Mouse (Mus musculus) v-Abl transformed pro-B cells (cell line): ENCODE measurements around the gene Palm3.

ENCODE experiments used
- in situ Hi-C, 2 experiments: fragments of 400-800 bp; cut with MboI; formaldehyde crosslinking; loops; one replicate each; pipeline ENCODE4 v1.15.1; 2025; ENCODE audit not compliant: unreplicated experiment in 2 of 2

Gene Palm3

DNA sequence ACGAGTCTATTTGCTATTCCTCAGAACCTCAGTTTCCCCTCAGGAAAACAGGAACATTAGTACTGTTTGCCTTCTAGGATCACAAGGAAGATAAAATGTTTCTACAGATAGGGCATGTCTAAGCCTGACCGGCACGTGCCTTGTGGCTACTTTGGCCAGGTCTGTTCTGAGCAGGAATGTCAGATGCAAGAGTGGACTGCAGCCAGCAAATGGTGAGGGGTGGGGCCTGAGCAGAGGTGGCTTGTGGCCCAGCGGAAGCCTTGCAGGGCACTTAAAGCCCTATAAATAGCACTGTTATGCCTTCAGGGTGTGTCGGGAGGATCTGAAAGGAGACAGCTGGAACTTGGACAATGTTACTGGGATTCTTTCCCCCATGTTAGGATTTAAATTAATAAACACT, 1.8 kb downstream of the Palm3 start:
- in situ Hi-C loops, result no loop called here

DNA sequence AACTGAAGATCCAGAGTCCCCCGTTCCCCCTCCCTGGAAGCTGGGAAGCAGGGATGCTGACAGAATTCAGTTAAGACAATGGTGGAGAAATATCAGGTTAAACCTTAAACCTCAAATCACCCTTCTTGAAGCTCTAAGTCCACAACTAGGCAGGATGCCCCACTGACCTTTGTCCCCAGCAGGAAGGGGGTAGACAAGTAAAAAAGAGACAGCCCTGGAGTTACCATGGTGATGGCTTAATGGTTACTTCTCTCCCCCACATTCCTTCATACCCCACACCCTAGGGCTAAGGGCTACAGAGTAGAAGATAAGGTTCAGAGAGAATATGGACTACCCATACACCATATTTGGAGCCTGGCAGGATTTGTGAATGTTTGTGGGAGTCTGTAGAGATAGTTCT, 2.4 kb downstream of the Palm3 start:
- in situ Hi-C loops, result no loop called here

DNA sequence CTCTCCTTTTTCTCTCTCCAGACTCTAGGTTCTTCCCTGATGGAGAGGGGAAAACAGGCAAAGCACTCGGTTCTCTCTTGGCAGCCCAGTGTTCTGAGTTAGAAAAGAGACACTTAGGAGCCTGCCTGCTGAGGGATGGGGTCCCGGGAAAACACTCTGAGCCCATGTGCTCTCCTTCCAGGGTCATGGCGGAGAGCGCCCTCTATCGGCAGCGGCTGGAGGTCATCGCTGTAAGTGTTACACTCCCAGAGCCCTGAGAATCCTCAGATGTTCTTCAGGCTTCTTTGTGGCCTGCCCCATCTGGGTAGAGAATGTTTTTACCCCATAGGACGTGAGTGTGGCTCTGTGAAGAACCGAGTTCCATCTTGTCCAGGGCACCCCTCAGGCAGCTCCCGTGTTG, 2.9 kb downstream of the Palm3 start:
- in situ Hi-C loops, result no loop called here

DNA sequence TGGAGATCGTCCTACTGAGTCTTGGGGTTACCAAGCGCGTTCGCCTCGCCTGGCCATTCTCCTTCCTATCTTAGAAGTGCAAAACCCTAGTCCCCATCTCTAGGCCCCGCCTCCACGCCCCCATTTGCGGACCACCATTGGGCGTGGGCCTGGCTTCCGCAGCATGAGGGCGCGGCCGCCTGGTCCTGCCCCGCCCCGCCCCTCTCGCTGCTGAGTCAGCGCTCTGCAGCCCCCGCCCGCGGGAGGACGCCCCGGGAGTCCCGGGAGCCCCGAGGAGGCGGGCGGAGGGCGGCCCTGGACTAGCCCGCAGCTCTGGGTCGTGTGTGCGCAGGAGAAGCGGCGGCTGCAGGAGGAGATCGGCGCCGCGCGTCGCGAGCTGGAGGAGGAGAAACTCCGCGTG, 4.6 kb downstream of the Palm3 start:
- in situ Hi-C loops, result no loop called here

DNA sequence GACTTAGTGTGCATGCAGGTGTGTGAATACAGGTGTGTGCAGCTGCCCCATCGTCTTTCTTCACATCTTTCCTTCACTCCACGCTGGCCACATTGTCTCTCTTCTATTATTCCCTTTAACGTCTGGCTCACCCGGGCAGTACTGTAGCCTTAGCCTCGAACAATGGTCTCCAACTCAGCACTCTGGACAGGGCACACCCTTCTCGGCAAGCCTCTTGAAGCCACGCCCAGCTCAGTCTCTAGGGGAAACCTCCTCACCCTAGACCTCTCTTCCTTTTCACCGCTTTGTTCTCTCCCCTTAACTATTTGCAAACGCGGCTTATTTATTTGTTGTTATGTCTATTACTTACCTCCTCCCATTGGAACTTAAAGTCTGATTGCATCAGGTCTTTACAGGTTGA, 6.2 kb downstream of the Palm3 start:
- in situ Hi-C loops, result no loop called here

DNA sequence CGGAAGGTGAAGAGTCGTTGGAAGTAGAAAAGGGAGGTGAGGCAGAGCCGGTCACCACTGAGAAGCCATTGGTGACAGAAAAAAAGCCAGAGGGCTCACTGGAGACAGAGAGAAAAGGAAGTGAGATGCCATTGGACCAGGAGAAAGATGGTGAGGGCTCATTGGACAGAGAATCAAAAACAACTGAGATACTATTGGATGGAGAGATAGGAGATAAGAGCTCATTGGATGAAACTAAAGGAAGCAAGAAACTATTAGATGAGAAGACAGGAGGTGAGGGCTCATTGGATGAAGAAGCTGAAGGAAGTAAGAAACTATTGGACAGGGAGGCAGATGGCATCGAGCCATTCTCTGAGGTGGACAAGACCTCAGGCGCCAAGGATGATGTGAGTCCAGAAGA, 8.0 kb downstream of the Palm3 start:
- in situ Hi-C loops, result no loop called here

DNA sequence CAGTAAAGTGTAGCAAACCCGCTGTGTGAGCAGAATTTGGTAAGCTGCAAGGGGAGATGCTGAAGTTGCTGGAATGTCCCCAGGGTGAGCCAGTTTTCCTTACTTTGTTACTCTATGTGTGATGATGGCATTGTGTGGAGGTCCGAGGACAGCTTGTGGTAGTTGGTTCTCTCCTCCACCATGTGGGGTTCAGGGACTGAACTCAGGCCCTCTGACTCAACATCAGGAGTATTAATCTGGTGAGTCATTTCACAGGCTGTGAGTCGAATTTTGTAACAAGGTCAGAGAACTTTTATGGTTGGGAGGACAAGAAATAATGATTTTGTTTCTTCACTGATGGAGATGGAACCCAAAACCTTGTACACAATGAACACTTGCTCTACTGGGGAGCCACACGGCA, 11.5 kb downstream of the Palm3 start:
- in situ Hi-C loops, result no loop called here

DNA sequence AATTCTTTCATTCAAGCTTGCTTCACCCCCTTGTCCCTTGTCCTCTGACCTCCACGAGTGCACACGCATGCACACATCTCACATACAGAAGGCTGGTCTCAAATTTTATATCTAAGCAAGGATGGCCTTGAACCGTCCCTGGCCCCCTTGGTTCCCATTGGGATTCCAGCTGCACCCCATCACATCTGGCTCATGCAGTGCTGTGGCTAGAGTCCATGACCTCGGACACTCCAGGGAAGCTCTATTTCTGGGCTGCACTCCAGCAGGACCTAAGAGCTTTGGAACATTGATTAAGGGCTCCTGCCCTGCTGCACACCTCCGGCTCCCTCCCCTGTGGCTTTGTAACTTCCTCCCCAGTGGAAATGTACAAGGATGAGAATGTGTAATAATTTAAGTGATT, 16.7 kb downstream of the Palm3 start:
- in situ Hi-C loops, result loop anchor here (5.0 kb wide), 4 partner anchors 134 to 319 kb away; partner anchors contain the start of gene Ccdc130 (in 1 of the 2)

DNA sequence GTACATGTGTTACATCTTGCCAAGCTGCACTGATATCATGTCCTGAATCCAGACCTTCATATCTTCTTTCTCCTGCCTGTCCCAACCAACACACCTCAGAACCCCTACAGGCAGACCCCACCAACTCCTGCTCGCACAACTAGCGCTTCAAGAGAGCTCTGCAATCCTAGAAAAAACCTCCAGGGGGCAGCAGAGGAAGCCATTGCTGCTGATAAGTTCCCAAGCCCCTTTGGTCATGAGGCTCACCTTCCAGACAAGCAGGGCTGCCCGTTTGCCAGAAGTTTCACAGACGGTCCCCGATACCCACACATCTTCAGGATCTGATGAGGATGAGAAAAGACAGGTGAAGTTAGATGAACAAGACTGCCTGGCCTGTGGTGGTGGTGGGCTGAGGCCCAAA, 17.8 kb downstream of the Palm3 start:
- in situ Hi-C loops, result loop anchor here (5.0 kb wide), 4 partner anchors 133 to 318 kb away; partner anchors contain the start of gene Ccdc130 (in 1 of the 2)

DNA sequence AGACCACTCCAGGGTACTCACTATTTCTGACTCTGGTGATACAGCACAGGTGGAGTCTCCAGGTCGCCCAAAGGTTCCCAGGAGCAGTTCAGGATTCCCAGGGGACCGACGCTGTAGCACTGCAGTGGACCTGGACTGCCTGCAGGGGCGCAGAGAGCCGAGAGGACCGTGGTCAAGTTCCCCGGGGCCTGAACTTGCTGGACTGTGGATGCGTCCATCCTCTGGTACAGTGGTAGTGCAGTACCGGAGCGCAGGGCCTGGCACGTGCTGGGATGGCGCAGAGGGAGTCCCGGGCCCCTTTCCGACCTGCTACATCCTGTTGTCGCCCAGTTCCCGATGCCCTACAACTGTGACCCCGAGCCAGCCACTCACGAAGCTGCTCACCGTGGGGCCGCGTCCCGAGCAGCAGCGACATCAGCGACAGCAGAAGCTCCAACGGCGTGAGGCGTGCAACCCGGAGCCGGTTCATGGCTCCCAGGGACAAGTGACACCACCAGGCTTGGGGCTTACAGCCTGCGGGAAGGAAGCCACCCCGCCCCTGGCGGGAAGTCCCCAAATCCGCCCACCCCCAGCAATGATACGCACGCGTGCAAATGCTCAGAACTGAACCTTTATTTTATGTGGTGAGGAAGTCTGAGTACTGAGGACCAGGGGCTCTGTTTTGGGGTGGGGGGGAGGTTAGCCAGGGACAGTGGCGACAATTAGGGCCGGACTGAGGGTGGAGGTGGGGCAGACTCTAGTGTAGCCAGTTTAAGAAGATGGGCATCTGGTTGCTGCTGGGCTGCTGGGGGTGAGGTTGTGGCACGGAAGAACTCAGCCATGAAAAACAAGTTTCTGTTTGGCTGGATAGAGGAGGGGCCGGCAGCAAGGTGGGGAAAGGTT, 21.0 kb downstream of the Palm3 start, which contains the start of gene Il27ra:
Gene Il27ra (minus strand): TSS at position 524 of the 882 bp plus-strand sequence.
- in situ Hi-C loops, result loop anchor here (5.0 kb wide), 2 partner anchors 55 to 60 kb away; partner anchors contain the start of gene Dcaf15 (in 1 of the 2)

DNA sequence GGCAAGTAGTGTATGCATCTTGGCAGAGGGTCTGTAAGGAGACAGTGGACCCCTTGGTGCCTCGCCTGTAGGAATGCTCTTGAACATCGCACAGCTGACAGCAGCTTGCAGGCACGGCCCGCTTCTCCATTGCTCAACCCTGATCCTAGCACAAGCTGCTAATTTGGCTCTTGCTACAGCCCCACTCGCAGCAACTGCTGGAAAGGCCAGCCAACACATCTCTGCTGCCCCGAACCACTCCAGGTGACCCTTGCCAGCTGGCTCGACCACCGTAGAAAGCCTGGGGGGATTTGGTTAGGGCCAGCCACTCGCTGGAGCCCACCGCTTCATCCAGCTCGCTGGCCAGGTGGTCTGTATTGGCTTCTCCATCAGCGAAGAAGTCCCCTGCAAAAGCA, 21.7 kb downstream of the Palm3 start:
- in situ Hi-C loops, result loop anchor here (5.0 kb wide), 2 partner anchors 54 to 59 kb away; partner anchors contain the start of gene Dcaf15 (in 1 of the 2)

DNA sequence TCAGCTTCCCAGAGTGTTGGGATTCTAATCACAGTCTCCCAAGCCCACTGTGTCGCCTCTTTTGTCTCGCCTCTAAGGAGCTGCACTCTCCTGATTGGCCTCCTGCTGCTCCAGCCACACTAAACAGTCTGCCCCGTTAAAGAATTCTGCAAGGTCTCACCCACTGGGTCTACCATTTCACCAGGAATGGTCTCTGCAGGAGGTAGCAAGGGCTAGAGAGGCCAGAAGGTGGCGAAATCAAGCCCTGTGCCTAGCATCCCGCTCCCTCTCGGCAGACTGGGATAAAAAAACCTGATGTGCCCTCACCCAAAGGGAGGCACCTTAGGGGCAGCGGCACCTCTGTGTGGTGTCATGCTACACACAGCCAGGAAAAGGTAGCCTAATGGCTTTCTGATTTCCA, 22.8 kb downstream of the Palm3 start:
- in situ Hi-C loops, result loop anchor here (5.0 kb wide), 2 partner anchors 53 to 58 kb away; partner anchors contain the start of gene Dcaf15 (in 1 of the 2)

DNA sequence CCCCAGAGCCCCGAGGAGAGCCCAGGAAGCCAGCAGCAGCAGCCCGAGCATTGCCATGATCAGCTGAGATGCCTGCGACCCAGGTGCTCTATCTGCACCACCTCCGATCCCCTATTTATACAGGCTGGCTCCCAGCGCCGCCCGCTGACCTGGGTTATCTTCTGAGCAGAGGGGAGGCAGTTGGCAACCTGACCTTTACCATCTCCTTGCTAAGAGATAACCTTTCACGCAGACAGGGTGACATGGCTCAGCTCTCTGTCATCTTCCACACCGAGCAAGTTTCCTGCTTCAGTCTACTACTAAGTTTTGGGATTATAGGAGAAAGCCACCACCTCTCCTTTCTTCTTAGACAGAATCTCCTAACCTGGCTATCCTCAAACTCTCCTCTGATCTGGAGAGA, 23.6 kb downstream of the Palm3 start, which contains the start of gene Rln3:
Gene Rln3 (minus strand): TSS at position 101 of the 400 bp plus-strand sequence.
- in situ Hi-C loops, result loop anchor here (5.0 kb wide), 2 partner anchors 52 to 57 kb away; partner anchors contain the start of gene Dcaf15 (in 1 of the 2)

DNA sequence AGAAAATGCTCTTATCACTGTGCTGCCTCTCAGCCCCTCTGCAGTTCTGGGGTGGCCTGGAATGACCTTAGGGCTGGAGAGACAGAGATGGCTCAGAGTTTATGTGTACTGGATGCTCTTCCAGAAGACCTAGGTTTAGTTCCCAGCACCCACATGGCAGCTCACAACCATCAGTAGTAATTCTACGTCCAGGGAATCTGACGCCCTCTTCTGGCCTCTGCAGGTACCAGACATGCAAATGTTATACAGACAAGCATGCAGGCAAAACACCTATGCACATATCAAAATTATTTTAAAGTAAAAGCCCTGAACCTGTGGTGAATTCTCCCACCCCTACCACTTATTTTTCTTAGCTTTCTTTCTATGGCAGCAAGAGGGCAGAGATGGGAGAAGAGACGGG, 25.2 kb downstream of the Palm3 start:
- in situ Hi-C loops, result no loop called here

DNA sequence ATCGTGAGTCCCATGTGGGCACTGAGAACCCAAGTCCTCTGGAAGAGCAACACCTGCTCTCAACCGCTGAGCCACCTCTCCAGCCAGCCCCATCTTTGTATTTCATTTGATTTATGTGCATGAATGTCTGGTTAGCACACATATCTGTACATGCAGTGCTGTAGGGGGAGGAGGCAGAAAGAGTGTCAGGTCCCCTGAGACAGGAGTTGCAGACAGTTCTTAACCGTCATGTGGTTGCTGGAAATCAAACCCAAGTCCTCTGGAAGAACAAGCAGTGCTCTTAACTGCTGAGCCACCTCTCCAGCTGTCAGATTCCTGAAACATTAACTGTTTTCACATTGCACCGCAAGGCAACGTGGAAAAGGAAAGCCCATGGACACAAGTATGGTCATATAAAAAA, 26.9 kb downstream of the Palm3 start:
- in situ Hi-C loops, result no loop called here

DNA sequence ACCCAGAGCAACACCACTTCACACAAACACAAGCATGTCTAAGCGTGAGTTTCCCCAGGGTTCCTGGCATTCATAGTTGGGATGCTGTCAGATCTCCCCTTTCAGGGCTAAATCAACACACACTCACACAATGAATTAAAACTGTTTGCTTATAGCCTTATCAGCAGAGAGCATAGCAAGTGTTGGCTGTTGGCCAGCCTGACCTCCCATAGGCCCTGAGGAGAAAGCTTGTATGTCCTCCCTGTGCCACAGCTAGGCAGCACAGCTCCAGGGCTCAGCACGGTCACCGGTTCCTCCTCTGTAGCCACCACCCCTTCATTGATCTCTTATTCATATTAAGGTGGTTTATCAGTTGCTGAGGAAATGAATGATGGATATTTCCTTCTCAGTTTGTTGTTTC, 31.5 kb downstream of the Palm3 start:
- in situ Hi-C loops, result no loop called here

DNA sequence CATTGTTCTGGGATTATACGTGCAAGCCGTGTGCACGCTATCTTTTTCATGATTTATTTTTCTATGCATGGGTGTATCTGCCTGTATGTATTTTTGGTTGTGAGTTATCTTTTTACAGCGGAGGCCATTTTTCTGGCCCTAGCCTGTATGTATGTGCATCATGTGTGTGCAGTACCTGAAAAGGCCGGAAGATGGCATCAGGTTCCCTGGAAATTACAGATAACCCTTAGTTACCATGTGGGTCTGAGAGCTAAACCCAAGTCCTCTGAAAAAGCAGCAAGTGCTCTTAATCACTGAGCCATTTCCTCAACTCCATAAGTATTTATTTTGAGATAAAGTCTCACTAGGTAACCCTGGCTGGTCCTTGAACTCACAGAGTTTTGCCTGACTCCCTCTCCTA, 32.0 kb downstream of the Palm3 start:
- in situ Hi-C loops, result no loop called here

DNA sequence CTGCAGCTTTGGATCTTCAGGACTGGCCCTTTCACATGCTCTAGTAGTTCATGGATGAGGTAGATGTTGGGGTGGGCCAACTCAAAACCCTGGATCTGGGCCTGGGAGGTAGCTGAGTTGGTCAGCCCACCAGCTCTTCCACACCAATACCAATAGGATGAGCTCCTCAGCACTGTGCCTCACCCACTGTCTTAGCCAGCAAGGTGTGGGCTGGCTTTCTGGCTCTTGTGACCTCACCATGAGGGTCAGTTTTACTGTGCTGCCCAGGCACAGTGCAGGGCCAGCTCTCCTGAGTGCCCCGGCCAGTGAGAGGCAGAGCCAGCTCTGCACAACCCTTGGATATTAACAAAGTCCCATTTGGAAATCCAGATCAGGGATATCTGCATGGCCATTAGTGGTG, 36.6 kb downstream of the Palm3 start:
- in situ Hi-C loops, result no loop called here

DNA sequence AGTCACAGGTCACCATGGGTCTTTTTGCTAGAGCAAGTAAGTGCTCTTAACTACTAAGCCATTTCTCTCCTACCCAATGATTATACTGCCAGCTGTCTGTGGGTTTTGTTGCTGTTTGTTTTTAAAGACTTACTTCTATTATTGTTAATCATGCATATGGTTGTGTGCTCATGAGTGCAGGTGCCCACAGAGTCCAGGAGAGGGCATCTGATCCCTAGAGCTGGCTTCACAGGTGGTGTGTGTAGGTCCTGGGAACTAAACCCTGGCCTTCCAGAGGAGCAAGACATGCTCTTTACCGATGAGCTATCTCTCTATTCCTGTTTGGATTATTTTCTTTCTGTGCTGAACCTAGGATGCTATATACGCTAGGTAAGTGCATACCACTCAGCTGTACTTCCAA, 38.0 kb downstream of the Palm3 start:
- in situ Hi-C loops, result no loop called here

DNA sequence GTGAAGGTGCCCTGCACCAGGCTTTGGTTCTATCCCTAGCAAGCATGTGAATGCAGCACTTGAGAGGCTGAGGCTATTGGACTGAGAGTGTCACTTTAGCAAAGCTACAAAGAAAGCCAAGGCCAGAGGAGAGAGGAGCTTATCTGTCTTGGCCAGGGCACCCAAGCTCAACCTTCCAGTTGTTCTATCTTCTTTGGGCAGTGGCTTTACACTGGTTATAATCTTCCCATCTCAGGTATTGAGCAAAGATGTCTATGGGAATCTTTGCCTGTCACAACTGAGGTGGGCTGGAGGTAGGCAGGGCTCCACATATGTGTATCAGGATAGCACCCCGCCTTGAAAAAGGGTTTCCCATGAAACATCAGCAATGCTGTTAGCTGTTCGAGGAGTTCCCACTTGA, 39.0 kb downstream of the Palm3 start:
- in situ Hi-C loops, result no loop called here

DNA sequence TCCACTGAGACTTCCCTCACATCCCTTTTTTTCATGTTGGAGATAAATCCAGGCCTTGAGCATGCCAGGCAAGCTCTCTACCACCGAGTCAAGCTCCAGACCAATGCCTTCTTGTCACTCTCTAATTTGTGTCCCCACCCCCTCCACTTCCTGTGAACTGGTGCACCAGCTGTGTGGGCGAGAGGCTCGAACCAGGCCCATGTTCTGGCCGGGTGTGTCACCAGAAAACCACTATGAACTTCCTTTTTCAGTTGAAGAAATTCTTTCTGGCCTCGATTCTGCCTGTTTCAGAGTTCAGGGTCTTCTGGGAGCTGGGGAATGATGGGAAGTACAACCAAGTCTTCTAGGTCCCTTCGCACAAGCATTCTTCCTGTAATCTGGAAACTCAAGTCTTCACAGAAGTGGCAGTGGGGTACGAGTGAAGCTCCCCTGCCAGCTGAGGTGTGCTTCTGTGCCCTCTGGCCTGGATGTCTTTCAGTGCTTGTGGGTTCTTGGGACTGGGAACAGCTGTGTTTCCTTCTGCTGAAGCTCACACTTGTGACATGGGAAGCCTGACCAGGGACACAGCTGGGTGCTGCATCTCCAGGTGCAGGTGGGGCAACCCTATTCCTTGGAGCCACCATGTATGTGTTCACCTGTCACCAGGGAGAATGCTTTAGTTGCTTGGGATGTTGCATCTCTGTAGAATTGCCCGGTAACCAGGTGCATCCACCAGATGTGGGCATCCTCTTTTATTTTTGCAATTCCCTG, 42.8 kb downstream of the Palm3 start:
- in situ Hi-C loops, result no loop called here
